Comparison of ENCODE assay signal across 7 mouse cellular contexts in genomic region chr14:119025889-119026288, GRCm38 (mm10).
DNase-seq lines count a peak whose midpoint lies in the region; ATAC-seq and TF ChIP-seq lines count a peak whose summit lies in the region.

No protein-coding gene starts in this region.

- no peak for DNase-seq in kidney, postnatal 0 days (ENCODE audit: low spot score)
- DNase-seq in kidney, postnatal 14 days, result no peak
- peak; percentile 43 to 46 for DNase-seq in B cell, adult 2 months
- DNase-seq in ES-E14 (ENCODE audit: low read depth, low spot score), result peak; percentile 65
- no peak for DNase-seq in liver, embryonic 14.5 days (ENCODE audit: low read depth in 3 of 3, low spot score in 3 of 3)
- no peak for DNase-seq in gastrocnemius, postnatal 10 days

- no peak overlapping the region for H3K9ac ChIP-seq in kidney, postnatal 0 days (ENCODE audit: low read depth, low read length)
- H3K9ac ChIP-seq in ES-E14 (ENCODE audit: insufficient read depth, low read depth, low read length, poor library complexity, severe bottlenecking), result no peak overlapping the region
- H3K9ac ChIP-seq in liver, embryonic 14.5 days (replicated peaks), result no peak overlapping the region

- H3K4me2 ChIP-seq in kidney, postnatal 0 days (ENCODE audit: low read length), result no peak overlapping the region
- no peak overlapping the region for H3K4me2 ChIP-seq in liver, embryonic 14.5 days (ENCODE audit: low read depth)

- no peaks in the 10 kb centered on the region for H3K36me3 ChIP-seq in kidney, postnatal 0 days (ENCODE audit: insufficient read depth, low read length)
- no peaks in the 10 kb centered on the region for H3K36me3 ChIP-seq in ES-E14 (ENCODE audit: control insufficient read depth, insufficient read depth, low read length, poor library complexity, severe bottlenecking)
- no peaks in the 10 kb centered on the region for H3K36me3 ChIP-seq in liver, embryonic 14.5 days (replicated peaks; ENCODE audit: control insufficient read depth, insufficient read depth, low read depth)

- H3K27ac ChIP-seq in kidney, postnatal 0 days, result no peak overlapping the region
- H3K27ac ChIP-seq in ES-E14 (ENCODE audit: insufficient read depth, low read depth, low read length, poor library complexity, severe bottlenecking), result no peak overlapping the region
- no peak overlapping the region for H3K27ac ChIP-seq in liver, embryonic 14.5 days

- no peak for TF ChIP-seq EP300 in liver, embryonic 14.5 days (IDR thresholded peaks at IDR 0.05; ENCODE audit: low read depth)

- ATAC-seq in kidney, postnatal 0 days (replicated peaks; ENCODE audit: low FRiP score, low read depth), result no peak
- ATAC-seq in liver, embryonic 14.5 days (ENCODE audit: insufficient read depth), result no peak
- ATAC-seq in inflammation-experienced regulatory T-cells, adult 6 months, result no peak

- H3K9me3 ChIP-seq in kidney, postnatal 0 days (replicated peaks; ENCODE audit: low read length), result no peaks in the 10 kb centered on the region
- no peaks in the 10 kb centered on the region for H3K9me3 ChIP-seq in ES-E14 (ENCODE audit: control insufficient read depth, insufficient read depth, low read depth, low read length)
- no peaks in the 10 kb centered on the region for H3K9me3 ChIP-seq in liver, embryonic 14.5 days (ENCODE audit: control insufficient read depth, low read length)

- no peaks in the 10 kb centered on the region for H3K27me3 ChIP-seq in kidney, postnatal 0 days (ENCODE audit: insufficient read depth, low read length)
- H3K27me3 ChIP-seq in liver, embryonic 14.5 days (ENCODE audit: control insufficient read depth, insufficient read depth, low read length), result no peaks in the 10 kb centered on the region

- TF ChIP-seq CTCF in kidney, postnatal 0 days (IDR thresholded peaks at IDR 0.05; ENCODE audit: low read depth), result peak; percentile 55
- TF ChIP-seq CTCF in liver, embryonic 14.5 days (IDR thresholded peaks at IDR 0.05; ENCODE audit: low read depth), result peak; percentile 69

- WGBS in kidney, postnatal 0 days, result 81% methylated on average over 5 of the region's 5 CpGs
- 41% methylated on average over 5 of the region's 5 CpGs for WGBS in liver, embryonic 14.5 days (ENCODE audit: insufficient replicate concordance)

- H3K4me3 ChIP-seq in kidney, postnatal 0 days (replicated peaks; ENCODE audit: low read depth, low read length), result no peak overlapping the region
- no peak overlapping the region for H3K4me3 ChIP-seq in ES-E14 (ENCODE audit: insufficient read depth in 1 of 2, low read depth in 1 of 2, low read length in 2 of 2, poor library complexity in 1 of 2, severe bottlenecking in 1 of 2)
- H3K4me3 ChIP-seq in liver, embryonic 14.5 days (ENCODE audit: insufficient read depth in 1 of 2, low read depth in 2 of 2, low read length in 2 of 2), result no peak overlapping the region

- no peaks in the 10 kb centered on the region for H3K4me1 ChIP-seq in kidney, postnatal 0 days (replicated peaks; ENCODE audit: insufficient read depth, low read length)
- no peaks in the 10 kb centered on the region for H3K4me1 ChIP-seq in ES-E14 (ENCODE audit: control insufficient read depth in 2 of 2, insufficient read depth in 2 of 2, low read length in 2 of 2, poor library complexity in 1 of 2)
- H3K4me1 ChIP-seq in liver, embryonic 14.5 days (replicated peaks; ENCODE audit: control insufficient read depth in 2 of 2, insufficient read depth in 2 of 2, low read length in 1 of 2), result no peaks in the 10 kb centered on the region

- in situ Hi-C loops in ES-E14 (cut with MboI; ENCODE audit: low sequenced_read_pairs in 2 of 2, unreplicated experiment in 2 of 2), result loop anchor here in 1 of 2 experiments (25.0 kb wide), 1 partner anchor 1036 kb away; no protein-coding TSS in a partner anchor

TF ChIP-seq in ES-E14, 5 proteins besides CTCF, POLR2A, EP300 and RAD21:
- no peak for TF ChIP-seq MAFK (IDR thresholded peaks at IDR 0.05; ENCODE audit: insufficient read depth, low read depth, low read length)
- no peak for TF ChIP-seq ZC3H11A (IDR thresholded peaks at IDR 0.05; ENCODE audit: borderline replicate concordance, low read depth, low read length)
- no peak for TF ChIP-seq ZNF384 (IDR thresholded peaks at IDR 0.05; ENCODE audit: low read depth, low read length)
- no peak for TF ChIP-seq CHD2 (IDR thresholded peaks at IDR 0.05; ENCODE audit: low read depth, low read length)
- TF ChIP-seq HCFC1 (IDR thresholded peaks at IDR 0.05; ENCODE audit: borderline replicate concordance, insufficient read depth, low read length), result no peak

Comparison
In these comparisons a context has a peak if more than half of its experiments do, and no peak if none do; other contexts are left out.
1. DNase-seq: peak in B cell, adult 2 months (2 of 2) and ES-E14 (single experiment); none in kidney, postnatal 0 days (single experiment), kidney, postnatal 14 days (single experiment), liver, embryonic 14.5 days (0 of 3) and gastrocnemius, postnatal 10 days (single experiment).